Mouse (Mus musculus): ENCODE results near the gene Ly6g5b.

DNA sequence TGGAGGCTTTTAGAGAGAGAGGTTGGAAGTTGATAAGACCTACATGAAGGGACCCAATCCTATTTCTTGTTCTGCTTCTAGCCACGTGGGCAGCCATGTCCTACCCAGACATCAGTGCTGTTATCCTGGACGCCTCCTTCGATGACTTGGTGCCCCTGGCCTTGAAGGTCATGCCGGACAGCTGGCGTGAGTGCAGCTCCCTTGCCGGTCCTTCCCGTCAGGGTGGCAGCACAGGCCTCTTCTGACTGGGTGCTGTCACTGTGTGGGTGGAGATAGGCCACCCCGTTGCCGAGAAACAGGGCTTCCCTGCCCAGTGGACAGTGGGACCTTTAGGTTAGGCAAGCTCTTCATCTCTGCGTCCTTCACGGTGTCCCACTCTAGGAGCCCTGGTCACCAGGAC lies 14.1 kb downstream of the Ly6g5b start:
- no peak for TF ChIP-seq CTCF (IDR thresholded peaks at IDR 0.05; ENCODE audit: low read depth, low read length)
- no peak for TF ChIP-seq POLR2A (IDR thresholded peaks at IDR 0.05; ENCODE audit: borderline replicate concordance, low read depth, low read length)
